ENCODE assay signal across 15 mouse cellular contexts in genomic region chr13:9712409-9712808, GRCm38 (mm10). TPM values are rescaled to one million over a fixed set of nuclear protein-coding genes. Genes with fewer than 3 reads are reported as not detected.
A peak's percentile ranks its signal among the peaks of the same experiment; 100 is the strongest.
DNase-seq lines count a peak whose midpoint lies in the region.
"Had no signal": no experiment of that assay in that cellular context is flagged by ENCODE, and none has a peak within 500 bp of the region (broad histone marks: within the 10 kb centered on the region; RNA-seq: fewer than 3 reads in every experiment).

No protein-coding gene starts in this region.

- DNase-seq in layer of hippocampus, adult 8-10 months (ENCODE audit: low spot score in 2 of 2), result peak; percentile 29 to 50
- DNase-seq in layer of hippocampus, postnatal 10 days (ENCODE audit: low spot score in 2 of 2), result no peak
- DNase-seq in 416B (ENCODE audit: low read depth), result peak; percentile 10
- DNase-seq in Muller cell, postnatal 12 days (ENCODE audit: inconsistent ontology term), result peak; percentile 30
- DNase-seq in c-Kit-positive CD71-positive TER-119-positive erythroid progenitor cells, embryonic 14.5 days (ENCODE audit: low spot score), result peak; percentile 5
- DNase-seq in adrenal gland, postnatal 14 days, result no peak
- no peak for DNase-seq in cerebellum, postnatal 25 days
- DNase-seq: adrenal gland, adult 8-10 months; B cell, adult 2 months; cerebellum, adult 2 months; cerebellum, postnatal 10 days; embryo, embryonic 11 days; gastrocnemius, adult 2 months; gastrocnemius, postnatal 25 days; heart, postnatal 10 days had no signal

RNA-seq across cellular contexts. Expression of gene Zmynd11, which starts 52.7 kb away (rescaled TPM):
- total RNA-seq in layer of hippocampus, adult 8-10 months (2022), result 100 to 1,000 TPM; 244 to 284 (median 283) TPM
- total RNA-seq in layer of hippocampus, postnatal 10 days (2021), result 100 to 1,000 TPM; 238 to 261 TPM
- 110 and 118 TPM in 2 replicates for total RNA-seq in adrenal gland, postnatal 14 days (2021)

Comparison
In these comparisons a context has a peak if more than half of its experiments do, and no peak if none do; other contexts are left out.
1. DNase-seq: peak in layer of hippocampus, adult 8-10 months (2 of 2), 416B (single experiment), Muller cell, postnatal 12 days (single experiment) and c-Kit-positive CD71-positive TER-119-positive erythroid progenitor cells, embryonic 14.5 days (single experiment); none in layer of hippocampus, postnatal 10 days (0 of 2), adrenal gland, postnatal 14 days (single experiment) and cerebellum, postnatal 25 days (0 of 2).